Mouse (Mus musculus): ENCODE results near the gene Thsd4. TPM values are rescaled to one million over a fixed set of nuclear protein-coding genes. Genes with fewer than 3 reads are reported as not detected.

Gene Thsd4
- polyA plus RNA-seq, 1 experiment from 2014 or later = 5.1 TPM

GRCm38 (mm10) chr9:60414076-60414755 lies 107.6 kb downstream of the Thsd4 start:
- no peak overlapping the region for H3K27ac ChIP-seq (ENCODE audit: low read depth, low read length)
- ATAC-seq (ENCODE audit: low FRiP score) (no peak), DNase-seq (ENCODE audit: low spot score) (peak; percentile 31)

GRCm38 (mm10) chr9:60410872-60411635 lies 110.8 kb downstream of the Thsd4 start:
- DNase-seq (ENCODE audit: low spot score) (no peak), ATAC-seq (ENCODE audit: low FRiP score) (no peak)
- no peaks in the 10 kb centered on the region for H3K9me3 ChIP-seq (ENCODE audit: control insufficient read depth, low read length)
- H3K36me3 ChIP-seq (ENCODE audit: control insufficient read depth, insufficient read depth, low read length) = no peaks in the 10 kb centered on the region
- no peak overlapping the region for H3K4me3 ChIP-seq (ENCODE audit: low read depth, low read length)
- H3K27me3 ChIP-seq (ENCODE audit: control insufficient read depth, insufficient read depth, low read length) = no peaks in the 10 kb centered on the region
- H3K9ac ChIP-seq (ENCODE audit: low read depth, low read length) = no peak overlapping the region
- WGBS = 83% methylated on average over 17 of the region's 17 CpGs
- no peaks in the 10 kb centered on the region for H3K4me1 ChIP-seq (replicated peaks; ENCODE audit: control insufficient read depth, insufficient read depth, low read length)
- no peak overlapping the region for H3K27ac ChIP-seq (ENCODE audit: low read depth, low read length)
- no peak overlapping the region for H3K4me2 ChIP-seq (replicated peaks; ENCODE audit: low read depth, low read length)

More at GRCm38 (mm10) chr9:60414076-60414755, 107.6 kb downstream of the Thsd4 start:
- Histone ChIP-seq H3K9ac (ENCODE audit: low read depth, low read length) (no peak overlapping the region), H3K27me3 (ENCODE audit: control insufficient read depth, insufficient read depth, low read length) (no peaks in the 10 kb centered on the region), H3K4me2 (replicated peaks; ENCODE audit: low read depth, low read length) (no peak overlapping the region), H3K36me3 (ENCODE audit: control insufficient read depth, insufficient read depth, low read length) (no peaks in the 10 kb centered on the region), H3K4me1 (replicated peaks; ENCODE audit: control insufficient read depth, insufficient read depth, low read length) (no peaks in the 10 kb centered on the region), H3K9me3 (ENCODE audit: control insufficient read depth, low read length) (no peaks in the 10 kb centered on the region), H3K4me3 (ENCODE audit: low read depth, low read length) (no peak overlapping the region)
- 37% methylated on average over 4 of the region's 4 CpGs for WGBS

- DNase-seq (ENCODE audit: low spot score) (no peak), ATAC-seq (ENCODE audit: low FRiP score) (no peak)
- H3K9me3 ChIP-seq (ENCODE audit: control insufficient read depth, low read length) = no peaks in the 10 kb centered on the region
- H3K27me3 ChIP-seq (ENCODE audit: control insufficient read depth, insufficient read depth, low read length) = no peaks in the 10 kb centered on the region
- H3K9ac ChIP-seq (ENCODE audit: low read depth, low read length) = no peak overlapping the region
- no peaks in the 10 kb centered on the region for H3K36me3 ChIP-seq (ENCODE audit: control insufficient read depth, insufficient read depth, low read length)
- no peak overlapping the region for H3K27ac ChIP-seq (ENCODE audit: low read depth, low read length)
- no peak overlapping the region for H3K4me3 ChIP-seq (ENCODE audit: low read depth, low read length)
- 27% methylated on average over 1 of the region's 1 CpGs for WGBS
- no peaks in the 10 kb centered on the region for H3K4me1 ChIP-seq (replicated peaks; ENCODE audit: control insufficient read depth, insufficient read depth, low read length)
- H3K4me2 ChIP-seq (replicated peaks; ENCODE audit: low read depth, low read length) = no peak overlapping the region
These were observed 114.5 kb downstream of the Thsd4 start for GRCm38 (mm10) chr9:60407374-60407773.

GRCm38 (mm10) chr9:60405777-60406176 lies 116.1 kb downstream of the Thsd4 start:
- Histone ChIP-seq H3K27ac (ENCODE audit: low read depth, low read length) (no peak overlapping the region), H3K9ac (ENCODE audit: low read depth, low read length) (no peak overlapping the region), H3K4me1 (replicated peaks; ENCODE audit: control insufficient read depth, insufficient read depth, low read length) (no peaks in the 10 kb centered on the region), H3K4me3 (ENCODE audit: low read depth, low read length) (no peak overlapping the region), H3K4me2 (replicated peaks; ENCODE audit: low read depth, low read length) (no peak overlapping the region), H3K36me3 (ENCODE audit: control insufficient read depth, insufficient read depth, low read length) (no peaks in the 10 kb centered on the region), H3K9me3 (ENCODE audit: control insufficient read depth, low read length) (no peaks in the 10 kb centered on the region), H3K27me3 (ENCODE audit: control insufficient read depth, insufficient read depth, low read length) (no peaks in the 10 kb centered on the region)
- 49% methylated on average over 7 of the region's 7 CpGs for WGBS
- DNase-seq (ENCODE audit: low spot score) = no peak
- ATAC-seq (ENCODE audit: low FRiP score) = no peak

- Histone ChIP-seq H3K9ac (ENCODE audit: low read depth, low read length) (no peak overlapping the region), H3K4me2 (replicated peaks; ENCODE audit: low read depth, low read length) (no peak overlapping the region), H3K4me3 (ENCODE audit: low read depth, low read length) (no peak overlapping the region), H3K9me3 (ENCODE audit: control insufficient read depth, low read length) (no peaks in the 10 kb centered on the region), H3K27ac (ENCODE audit: low read depth, low read length) (no peak overlapping the region), H3K36me3 (ENCODE audit: control insufficient read depth, insufficient read depth, low read length) (no peaks in the 10 kb centered on the region), H3K4me1 (replicated peaks; ENCODE audit: control insufficient read depth, insufficient read depth, low read length) (no peaks in the 10 kb centered on the region), H3K27me3 (ENCODE audit: control insufficient read depth, insufficient read depth, low read length) (no peaks in the 10 kb centered on the region)
- ATAC-seq (ENCODE audit: low FRiP score) (no peak), DNase-seq (ENCODE audit: low spot score) (no peak)
- 95% methylated on average over 6 of the region's 6 CpGs for WGBS
These were observed 119.2 kb downstream of the Thsd4 start for GRCm38 (mm10) chr9:60402681-60403080.

- no peak overlapping the region for H3K9ac ChIP-seq (ENCODE audit: low read depth, low read length)
- WGBS = 95% methylated on average over 8 of the region's 8 CpGs
- H3K4me1 ChIP-seq (replicated peaks; ENCODE audit: control insufficient read depth, insufficient read depth, low read length) = no peaks in the 10 kb centered on the region
- H3K27me3 ChIP-seq (ENCODE audit: control insufficient read depth, insufficient read depth, low read length) = no peaks in the 10 kb centered on the region
- H3K36me3 ChIP-seq (ENCODE audit: control insufficient read depth, insufficient read depth, low read length) = no peaks in the 10 kb centered on the region
- no peaks in the 10 kb centered on the region for H3K9me3 ChIP-seq (ENCODE audit: control insufficient read depth, low read length)
- H3K27ac ChIP-seq (ENCODE audit: low read depth, low read length) = no peak overlapping the region
- no peak overlapping the region for H3K4me3 ChIP-seq (ENCODE audit: low read depth, low read length)
- ATAC-seq (ENCODE audit: low FRiP score) (no peak), DNase-seq (ENCODE audit: low spot score) (no peak)
- H3K4me2 ChIP-seq (replicated peaks; ENCODE audit: low read depth, low read length) = no peak overlapping the region
These were observed 121.8 kb downstream of the Thsd4 start for GRCm38 (mm10) chr9:60400001-60400400.

GRCm38 (mm10) chr9:60398073-60398472 lies 123.8 kb downstream of the Thsd4 start:
- no peak for ATAC-seq (ENCODE audit: low FRiP score)
- Histone ChIP-seq H3K4me3 (ENCODE audit: low read depth, low read length) (no peak overlapping the region), H3K9me3 (ENCODE audit: control insufficient read depth, low read length) (no peaks in the 10 kb centered on the region), H3K36me3 (ENCODE audit: control insufficient read depth, insufficient read depth, low read length) (no peaks in the 10 kb centered on the region), H3K4me2 (replicated peaks; ENCODE audit: low read depth, low read length) (no peak overlapping the region), H3K4me1 (replicated peaks; ENCODE audit: control insufficient read depth, insufficient read depth, low read length) (no peaks in the 10 kb centered on the region), H3K9ac (ENCODE audit: low read depth, low read length) (no peak overlapping the region), H3K27ac (ENCODE audit: low read depth, low read length) (no peak overlapping the region), H3K27me3 (ENCODE audit: control insufficient read depth, insufficient read depth, low read length) (no peaks in the 10 kb centered on the region)
- 45% methylated on average over 2 of the region's 2 CpGs for WGBS
- no peak for DNase-seq (ENCODE audit: low spot score)

- H3K36me3 ChIP-seq (ENCODE audit: control insufficient read depth, insufficient read depth, low read length) = no peaks in the 10 kb centered on the region
- no peak for ATAC-seq (ENCODE audit: low FRiP score)
- H3K4me3 ChIP-seq (ENCODE audit: low read depth, low read length) = no peak overlapping the region
- H3K27me3 ChIP-seq (ENCODE audit: control insufficient read depth, insufficient read depth, low read length) = no peaks in the 10 kb centered on the region
- no peaks in the 10 kb centered on the region for H3K4me1 ChIP-seq (replicated peaks; ENCODE audit: control insufficient read depth, insufficient read depth, low read length)
- H3K27ac ChIP-seq (ENCODE audit: low read depth, low read length) = no peak overlapping the region
- no peaks in the 10 kb centered on the region for H3K9me3 ChIP-seq (ENCODE audit: control insufficient read depth, low read length)
- no peak for DNase-seq (ENCODE audit: low spot score)
- H3K9ac ChIP-seq (ENCODE audit: low read depth, low read length) = no peak overlapping the region
- H3K4me2 ChIP-seq (replicated peaks; ENCODE audit: low read depth, low read length) = no peak overlapping the region
- 83% methylated on average over 3 of the region's 3 CpGs for WGBS
These were observed 125.8 kb downstream of the Thsd4 start for GRCm38 (mm10) chr9:60396096-60396495.

- Histone ChIP-seq H3K9me3 (ENCODE audit: control insufficient read depth, low read length) (no peaks in the 10 kb centered on the region), H3K4me3 (ENCODE audit: low read depth, low read length) (no peak overlapping the region), H3K36me3 (ENCODE audit: control insufficient read depth, insufficient read depth, low read length) (no peaks in the 10 kb centered on the region), H3K27me3 (ENCODE audit: control insufficient read depth, insufficient read depth, low read length) (no peaks in the 10 kb centered on the region), H3K4me1 (replicated peaks; ENCODE audit: control insufficient read depth, insufficient read depth, low read length) (no peaks in the 10 kb centered on the region), H3K9ac (ENCODE audit: low read depth, low read length) (no peak overlapping the region), H3K27ac (ENCODE audit: low read depth, low read length) (no peak overlapping the region), H3K4me2 (replicated peaks; ENCODE audit: low read depth, low read length) (no peak overlapping the region)
- DNase-seq (ENCODE audit: low spot score) (no peak), ATAC-seq (ENCODE audit: low FRiP score) (no peak)
- 94% methylated on average over 4 of the region's 4 CpGs for WGBS
These were observed 128.9 kb downstream of the Thsd4 start for GRCm38 (mm10) chr9:60392916-60393315.

Measured in hindbrain, embryonic 11.5 days (tissue).